Mouse (Mus musculus): ENCODE measurements around the gene Gstt4.
A peak's percentile ranks its signal among the peaks of the same experiment; 100 is the strongest.
"Not testable (repeated sequence)": the region's sequence is repeated elsewhere in the genome, so short reads cannot be mapped to it uniquely, and the experiment has no call there.

Gene Gstt4

DNA sequence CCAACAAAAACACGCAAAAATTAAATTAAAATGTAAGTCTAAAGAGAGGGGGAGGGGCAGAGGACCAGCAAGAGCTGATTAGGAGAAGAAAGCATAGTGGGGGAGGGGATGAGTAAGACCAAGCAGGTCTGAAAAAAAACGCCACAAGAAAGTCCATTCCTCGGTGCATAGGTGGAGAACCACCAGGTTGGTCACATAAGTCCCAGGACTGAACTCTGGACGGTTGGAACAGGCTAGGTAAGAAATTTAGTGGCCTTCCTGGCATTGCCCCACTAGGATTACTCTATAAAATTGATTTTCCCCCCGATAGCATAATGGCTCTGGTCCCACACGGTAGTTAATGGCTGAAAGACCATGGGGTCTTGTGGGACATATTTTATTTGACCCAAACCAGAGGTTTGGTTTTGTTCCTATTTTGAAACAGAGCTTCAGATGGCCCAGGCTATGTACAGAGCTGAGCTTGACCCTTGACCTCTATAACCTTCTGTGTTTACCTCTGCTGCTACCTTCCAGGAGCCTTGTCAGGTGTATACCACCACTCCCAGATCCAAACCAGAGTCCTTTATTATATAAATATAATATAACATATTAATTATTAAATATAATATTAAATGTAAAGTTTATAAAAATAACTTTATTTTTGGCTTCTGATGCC is 33.1 kb downstream of the Gstt4 start:
- DNase-seq: no peak

DNA sequence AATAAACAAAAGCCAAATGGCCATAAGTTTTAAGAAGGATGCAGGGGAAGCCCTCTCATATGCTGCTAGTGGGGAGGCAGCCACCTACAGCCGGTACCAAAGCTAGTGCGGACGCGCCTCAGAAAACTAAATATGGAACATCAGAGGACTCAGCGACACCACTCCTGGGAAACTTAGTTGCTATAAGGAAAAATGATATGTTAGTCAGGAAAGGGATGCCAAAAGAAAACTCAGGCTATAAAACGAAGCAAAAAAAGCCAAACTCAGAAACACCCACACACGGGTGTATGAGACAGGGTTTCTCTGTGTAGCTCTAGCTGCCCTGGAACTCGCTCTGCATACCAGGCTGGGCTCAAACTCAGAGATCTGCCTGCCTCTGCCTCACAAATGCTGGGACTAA is 34.1 kb downstream of the Gstt4 start:
- DNase-seq: no peak

DNA sequence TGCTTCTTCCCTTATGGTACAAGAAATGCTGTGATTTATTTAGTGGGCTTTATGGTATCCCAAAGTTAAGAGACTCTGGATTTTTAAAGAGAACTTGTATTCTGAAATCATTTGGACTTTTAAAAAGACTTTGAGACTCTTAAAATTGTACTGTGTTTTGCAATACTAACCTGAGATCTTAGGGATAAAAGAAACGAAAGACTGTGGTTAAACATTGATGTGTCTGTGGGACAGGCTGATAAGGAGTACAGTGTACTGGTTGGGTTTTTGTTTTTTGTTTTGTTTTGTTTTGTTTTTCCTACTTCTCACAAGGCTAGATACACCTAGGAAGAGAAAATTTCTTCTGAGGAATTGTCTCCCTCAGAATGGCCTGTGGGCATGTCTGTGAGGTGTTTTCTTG is 36.9 kb downstream of the Gstt4 start:
- no peak for DNase-seq

DNA sequence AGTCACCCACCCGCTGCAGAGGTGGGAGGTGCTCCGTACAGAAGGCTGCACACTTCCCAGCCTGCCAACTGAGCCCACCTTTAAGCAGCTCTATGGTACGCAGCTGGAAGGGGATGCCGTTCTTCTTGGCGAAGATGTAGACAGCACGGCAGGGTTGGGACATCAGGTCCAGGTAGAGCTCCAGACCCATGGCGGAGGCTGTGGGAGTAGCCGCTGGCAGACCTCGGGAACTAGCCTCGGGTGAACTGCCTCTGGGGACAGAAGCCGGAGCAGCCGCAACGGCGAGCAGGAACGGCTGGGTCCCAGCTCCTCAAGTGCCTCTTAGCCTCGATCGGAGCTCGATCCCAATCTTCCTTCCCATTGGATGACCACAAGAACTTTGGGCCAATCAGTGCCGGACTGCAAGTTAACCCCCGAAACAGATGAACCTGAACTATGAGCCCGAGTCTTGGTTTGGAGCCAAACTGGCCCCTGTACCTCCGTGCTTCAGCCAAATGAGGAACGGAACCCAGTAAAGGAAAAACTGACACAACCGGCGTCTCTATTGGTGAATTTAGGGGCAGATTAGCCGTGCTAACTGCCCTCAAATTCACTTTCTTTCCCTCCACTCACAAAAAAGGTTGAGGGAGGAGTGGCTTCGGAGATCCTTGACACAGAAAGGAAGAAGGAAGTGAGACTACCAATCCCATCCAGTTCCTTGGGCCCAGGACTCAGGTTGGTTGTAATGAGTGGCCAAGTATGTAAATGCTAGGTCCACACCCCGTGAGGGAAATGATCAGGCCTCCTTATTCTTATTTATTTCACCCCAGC is 41.4 kb downstream of the Gstt4 start, which contains the start of the genes Gm20441 and Gstt3:
Gm20441 (minus strand) TSS at position 186 of the 810 bp plus-strand sequence.
Gstt3 (minus strand) TSS at position 646 of the 810 bp plus-strand sequence.
- DNase-seq: peak; percentile 11 to 24

DNA sequence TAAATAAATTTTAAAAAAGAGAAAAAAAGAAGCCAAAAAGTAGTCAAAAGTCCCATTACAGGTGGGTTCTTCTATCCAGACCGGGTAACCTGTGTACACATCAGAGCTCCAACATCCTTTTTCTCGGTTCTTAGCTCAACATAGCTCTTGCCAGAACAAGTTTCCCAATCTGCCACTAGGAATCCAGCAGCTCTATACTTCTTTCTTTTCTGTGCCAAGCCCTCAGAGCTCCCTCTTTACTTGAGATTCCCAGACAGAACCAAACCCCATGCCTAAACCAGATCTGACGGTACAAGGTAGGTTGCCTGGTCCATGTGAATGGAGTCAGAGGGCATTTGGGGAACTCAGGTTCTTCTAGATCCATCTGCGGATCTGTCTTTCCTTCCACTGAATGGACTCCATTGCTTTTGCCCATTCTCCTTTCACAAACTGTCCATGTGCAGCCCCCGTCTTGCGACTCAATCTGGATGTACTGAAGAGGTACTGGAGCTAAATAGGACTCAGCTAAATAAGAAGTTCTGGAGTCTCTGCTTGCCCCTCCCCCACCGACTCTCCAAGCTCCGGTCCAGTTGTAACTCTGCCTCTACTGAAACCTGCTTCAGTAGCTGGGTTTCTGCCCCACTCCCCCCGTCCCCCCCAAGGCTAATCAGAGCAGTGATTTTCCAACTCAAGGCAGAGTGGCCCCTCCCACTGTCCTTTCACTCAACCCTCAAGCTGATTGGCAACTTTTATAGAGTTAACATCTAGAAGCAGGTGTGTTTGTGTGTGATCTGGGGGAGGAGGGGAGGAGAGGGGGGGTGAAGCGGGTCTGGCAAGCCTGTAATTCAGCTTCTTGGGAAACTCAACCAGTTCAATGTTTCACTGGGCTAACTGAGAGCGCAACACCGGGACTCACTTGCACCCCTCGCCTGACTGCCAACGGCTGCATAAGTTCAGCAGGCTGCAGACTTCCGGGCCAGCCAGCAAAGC is 42.9 kb downstream of the Gstt4 start:
- no peak for DNase-seq

DNA sequence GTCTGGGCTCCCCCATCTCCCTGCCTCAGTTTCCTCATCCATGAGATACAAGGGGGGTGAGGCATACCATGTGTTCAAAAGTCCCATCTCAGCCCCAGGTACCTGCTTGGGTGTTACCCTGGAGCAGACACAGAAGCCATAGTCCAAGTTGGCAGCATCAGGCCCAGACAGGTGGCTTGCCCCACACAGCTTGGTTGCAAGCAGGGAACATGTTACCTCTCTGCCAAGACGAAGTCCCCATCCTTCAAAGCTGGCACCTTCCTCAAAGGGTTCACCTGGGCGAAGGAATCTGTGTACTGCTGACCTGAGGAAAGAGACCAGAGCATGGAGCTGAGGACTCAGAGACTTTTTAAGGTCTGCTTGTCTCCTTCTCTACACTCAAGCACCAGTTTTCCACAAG is 44.5 kb downstream of the Gstt4 start:
- no peak for DNase-seq

DNA sequence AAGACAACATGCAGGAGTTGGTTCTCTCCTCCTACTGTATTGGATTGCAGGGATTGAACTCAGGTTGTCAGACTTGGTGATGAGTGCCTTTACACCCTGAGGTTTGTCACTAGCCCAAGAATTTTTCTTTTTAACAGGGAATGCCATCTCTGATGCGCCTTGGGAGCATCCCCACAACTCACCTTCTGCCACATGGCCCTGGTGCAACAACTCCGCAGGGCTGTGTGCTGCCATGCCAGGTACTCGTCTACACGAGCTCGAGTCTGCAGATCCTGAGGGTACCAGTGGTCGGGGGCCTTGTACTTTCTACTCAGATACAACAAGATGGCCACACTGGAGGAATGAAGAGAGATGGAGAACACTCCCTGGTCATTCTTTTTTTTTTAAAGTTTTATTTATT is 45.8 kb downstream of the Gstt4 start:
- no peak for DNase-seq

DNA sequence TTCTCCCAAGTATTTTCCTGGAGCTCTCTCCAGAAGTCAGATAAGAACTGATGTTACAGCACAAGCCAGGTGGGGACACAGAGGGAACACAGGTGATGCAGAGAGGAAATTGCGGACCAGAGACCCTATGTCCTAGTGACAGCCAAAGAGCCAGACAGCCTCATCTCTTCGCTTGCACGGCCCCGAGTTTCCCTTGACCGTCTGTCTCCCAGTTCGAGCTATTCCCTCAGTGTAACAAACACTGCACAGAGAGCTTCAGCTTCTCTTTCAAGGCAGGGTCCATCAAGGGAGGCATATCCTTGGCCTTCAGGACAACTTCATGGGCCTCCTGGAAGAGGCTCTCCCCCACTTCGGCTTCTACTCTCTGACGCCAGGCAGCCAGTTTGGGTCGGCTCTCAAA is 47.8 kb downstream of the Gstt4 start:
- no peak for DNase-seq

DNA sequence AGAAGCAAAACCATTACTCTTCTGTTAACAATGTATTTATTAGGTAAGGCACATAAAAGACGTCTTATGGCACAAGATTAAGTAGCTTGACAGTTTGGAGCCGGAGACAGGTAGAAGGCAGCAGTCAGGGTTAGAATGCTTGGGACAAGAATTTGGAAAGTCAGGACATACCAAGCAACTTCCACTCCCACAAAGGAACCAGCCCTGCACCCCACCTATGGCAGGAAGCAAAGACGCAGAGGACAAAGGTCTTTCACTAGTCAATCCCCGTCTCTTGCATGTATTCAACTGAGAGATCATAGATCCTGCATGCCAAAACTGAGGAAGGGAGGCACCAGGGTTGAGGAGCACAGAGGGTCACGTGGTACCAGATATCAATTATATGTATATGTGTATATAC is 48.2 kb downstream of the Gstt4 start:
- DNase-seq: no peak

DNA sequence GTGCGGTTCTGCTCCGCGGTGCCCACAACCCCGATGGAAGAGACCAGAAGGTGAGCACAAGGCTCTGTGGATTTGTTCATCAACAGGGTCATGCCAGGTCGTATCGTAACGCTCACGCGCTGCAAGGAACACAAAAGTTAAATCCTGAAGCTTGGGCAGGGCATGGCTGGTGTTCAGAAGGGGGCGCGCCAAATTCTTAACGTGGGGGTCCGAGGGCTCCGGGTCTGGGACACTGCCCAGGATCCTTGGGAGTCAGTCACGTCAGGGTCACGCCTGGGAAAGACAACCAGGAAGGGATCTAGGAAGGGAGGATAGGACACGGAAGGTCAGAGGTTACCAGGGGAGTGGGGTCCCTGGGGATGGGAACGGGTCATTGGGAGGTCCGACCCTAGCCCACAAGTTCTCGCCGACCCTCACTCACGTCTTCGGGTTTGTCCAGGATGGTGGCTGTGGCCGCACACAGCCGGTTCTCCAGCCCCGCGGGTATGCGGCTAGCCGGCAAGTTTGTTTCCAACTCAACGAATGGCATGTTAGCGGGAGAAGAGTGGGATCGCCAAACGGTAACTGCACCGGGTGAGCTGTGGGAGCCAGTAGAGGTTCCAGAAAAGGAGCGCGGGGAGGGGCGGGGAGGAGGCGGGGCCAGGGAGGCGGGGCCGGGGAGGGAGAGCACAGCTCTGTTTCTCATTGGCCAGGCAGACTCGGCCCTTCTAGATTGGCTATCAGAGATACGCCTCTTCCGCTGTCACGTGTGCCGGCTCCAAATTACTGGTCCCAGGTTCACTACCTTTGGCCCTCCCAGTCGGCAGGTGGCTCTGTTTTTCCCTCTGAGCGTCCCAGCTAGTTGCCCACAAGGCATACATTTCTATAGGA is 49.3 kb downstream of the Gstt4 start, which contains the start of gene Ddt:
Ddt (minus strand) TSS at position 620 of the 870 bp plus-strand sequence.
- peak; percentile 74 to 88 for DNase-seq

DNA sequence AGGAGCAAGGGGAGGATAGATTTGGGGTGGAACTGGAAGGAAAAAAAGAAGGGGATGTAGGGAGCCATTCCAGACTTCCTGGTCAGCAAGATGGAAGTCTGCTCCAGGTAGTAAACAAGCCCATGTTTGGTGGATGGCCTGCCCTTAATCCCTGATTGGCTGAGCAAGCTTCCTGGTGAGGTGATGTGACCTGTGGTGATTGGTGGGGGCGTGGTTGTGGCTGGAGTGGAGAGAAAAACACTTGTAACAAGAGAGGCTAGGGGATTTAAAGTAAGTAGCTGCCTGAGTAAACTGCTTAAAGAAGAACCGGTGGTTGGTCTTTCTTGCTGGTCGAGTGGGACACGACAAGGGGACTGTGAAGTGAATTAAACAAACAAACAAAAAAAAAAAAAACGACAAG is 54.6 kb downstream of the Gstt4 start:
- DNase-seq: not testable (repeated sequence)

DNA sequence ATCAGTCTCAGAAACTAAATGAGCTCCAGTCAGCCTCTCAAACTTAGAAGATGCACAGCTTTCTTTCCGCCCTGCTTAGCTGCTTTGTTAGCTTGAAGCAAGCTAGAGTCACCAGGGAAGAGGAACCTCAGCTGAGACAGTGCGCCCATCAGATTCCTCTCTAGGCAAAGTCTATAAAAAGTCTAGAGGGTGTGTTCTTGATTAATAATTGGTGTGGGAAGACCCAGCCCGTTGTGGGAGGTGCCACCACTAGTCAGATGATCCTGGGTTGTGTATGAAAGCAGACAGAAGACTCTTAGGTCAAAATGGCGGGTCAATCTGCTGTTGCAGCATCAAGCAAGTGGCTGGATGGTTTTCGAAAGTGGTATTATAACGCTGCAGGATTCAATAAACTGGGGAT is 55.5 kb downstream of the Gstt4 start:
- no peak for DNase-seq

Measured in thymus, adult 18-20 months (tissue).